Mouse (Mus musculus): ENCODE measurements at regions not wholly inside any gene's neighbourhood (a gene's known extent, or its start where the extent isn't known, plus 50 kb on each side); places are given as distances from the start of the nearest gene placed in this dataset.

DNA sequence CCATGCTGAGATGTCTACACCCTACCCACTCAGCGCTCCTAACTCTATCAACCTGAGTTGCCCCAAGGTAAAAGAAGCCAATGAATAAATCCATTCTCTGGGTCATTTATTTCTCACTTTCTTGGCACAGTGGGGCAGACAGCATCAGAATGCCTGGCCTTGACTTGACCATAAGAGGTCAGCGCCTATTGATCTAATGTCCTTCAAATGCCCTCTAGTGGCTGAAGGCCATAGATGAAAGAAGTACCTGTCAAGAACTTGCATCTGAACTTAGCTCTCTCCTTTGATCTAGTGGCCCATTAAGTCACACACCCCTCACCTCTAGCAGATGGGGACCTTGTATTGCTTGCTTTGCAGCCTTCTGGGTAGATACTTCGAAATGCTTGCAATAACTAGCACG, 159.5 kb upstream of the Smarca2 start:
- no peak for TF ChIP-seq CTCF (IDR thresholded peaks at IDR 0.05; ENCODE audit: control insufficient read depth, insufficient read depth, low read length)
- TF ChIP-seq POLR2A (IDR thresholded peaks at IDR 0.05; ENCODE audit: borderline replicate concordance, control insufficient read depth, low read depth, low read length), result no peak

All from bone marrow, adult 2 months (tissue).